Mouse (Mus musculus) CH12.LX (cell line): ENCODE results near the gene Nr2c2ap. TPM values are rescaled to one million over a fixed set of nuclear protein-coding genes. Genes with fewer than 3 reads are reported as not detected.

Experiments used
- DNase-seq: peaks from one replicate; pipeline ENCODE4 v3.0.0-alpha.2; 2013; ENCODE audit errors: extremely low read depth
- H3K27ac ChIP-seq: 2 replicates; pipeline ENCODE4 v1.5.1; 2012; ENCODE audit warnings: low read depth, mild to moderate bottlenecking, control low read depth, moderate library complexity; ENCODE audit not compliant: insufficient read depth
- H3K27me3 ChIP-seq: replicated peaks from 2 replicates; pipeline ENCODE3; 2012; ENCODE audit warnings: inconsistent platforms
- H3K36me3 ChIP-seq, 2 experiments: replicated peaks in 1 of 2; 2 replicates each; pipeline versions ENCODE3 to v1.6.1; 2012; ENCODE audit warnings: inconsistent platforms in 1 of 2, low read length in 1 of 2, mild to moderate bottlenecking in 1 of 2, mixed read lengths in 1 of 2, moderate library complexity in 1 of 2; ENCODE audit not compliant: control insufficient read depth in 1 of 2, insufficient read depth in 1 of 2
- H3K4me1 ChIP-seq, 2 experiments: 2 replicates each; pipeline ENCODE4 v1.6.1; 2012; ENCODE audit warnings: inconsistent platforms in 1 of 2, moderate library complexity in 1 of 2; ENCODE audit not compliant: insufficient read depth in 2 of 2, control insufficient read depth in 1 of 2
- H3K4me2 ChIP-seq: 2 replicates; pipeline ENCODE4 v1.6.1; 2012; ENCODE audit warnings: low read depth, mild to moderate bottlenecking, control low read depth; ENCODE audit not compliant: poor library complexity, insufficient read depth, severe bottlenecking
- H3K4me3 ChIP-seq, 3 experiments: fragments of 150-350 bp in 1 of 3; sonication (generic) in 1 of 3; replicated peaks in 1 of 3; 2 replicates each; pipeline versions ENCODE3 to v1.5.1; 2011 to 2012; ENCODE audit warnings: low read depth in 2 of 3, low read length in 2 of 3, mild to moderate bottlenecking in 2 of 3, moderate library complexity in 2 of 3, control low read depth in 1 of 3, improper control_type of control experiment in 1 of 3, inconsistent platforms in 1 of 3, mixed read lengths in 1 of 3; ENCODE audit not compliant: poor library complexity in 1 of 3
- H3K79me2 ChIP-seq: replicated peaks from 2 replicates; pipeline ENCODE4 v1.6.1; 2012; ENCODE audit warnings: mild to moderate bottlenecking, moderate library complexity; ENCODE audit not compliant: control insufficient read depth, poor library complexity, insufficient read depth, severe bottlenecking; ENCODE audit errors: extremely low read depth
- H3K9ac ChIP-seq: 2 replicates; pipeline ENCODE4 v1.6.1; 2012; ENCODE audit warnings: low read depth, mild to moderate bottlenecking, control low read depth, moderate library complexity; ENCODE audit not compliant: insufficient read depth
- H3K9me3 ChIP-seq: replicated peaks from 2 replicates; pipeline ENCODE3; 2012; ENCODE audit warnings: low read length, inconsistent platforms, mixed read lengths
- CHD1 ChIP-seq: IDR thresholded peaks from 2 replicates; pipeline ENCODE4 v1.6.1; 2012; ENCODE audit warnings: low read depth, low read length, improper control_type of control experiment, inconsistent platforms
- CHD2 ChIP-seq: IDR thresholded peaks from 2 replicates; pipeline ENCODE4 v1.6.1; 2011; ENCODE audit warnings: low read length, improper control_type of control experiment
- E2F4 ChIP-seq: IDR thresholded peaks from 2 replicates; pipeline ENCODE4 v1.6.1; 2011; ENCODE audit warnings: low read depth, low read length, improper control_type of control experiment; ENCODE audit not compliant: insufficient replicate concordance
- ELF1 ChIP-seq: IDR thresholded peaks from 2 replicates; pipeline ENCODE4 v1.6.1; 2014; ENCODE audit warnings: low read depth, mild to moderate bottlenecking, inconsistent platforms, low read length, improper control_type of control experiment
- ETS1 ChIP-seq: conservative IDR thresholded peaks from 2 replicates; pipeline ENCODE4 v1.6.1; 2012; ENCODE audit warnings: low read depth, mild to moderate bottlenecking, inconsistent platforms, low read length, improper control_type of control experiment, moderate library complexity
- IRF4 ChIP-seq: IDR thresholded peaks from 2 replicates; pipeline ENCODE4 v1.6.1; 2014; ENCODE audit warnings: low read depth, mild to moderate bottlenecking, inconsistent platforms, low read length, improper control_type of control experiment
- JUN ChIP-seq: IDR thresholded peaks from 2 replicates; pipeline ENCODE4 v1.6.1; 2011; ENCODE audit warnings: low read depth, mild to moderate bottlenecking, low read length, improper control_type of control experiment, moderate library complexity; ENCODE audit not compliant: insufficient read depth
- JUND ChIP-seq: conservative IDR thresholded peaks from 2 replicates; pipeline ENCODE4 v1.6.1; 2011; ENCODE audit warnings: low read depth, low read length, improper control_type of control experiment
- KAT2A ChIP-seq: IDR thresholded peaks from 2 replicates; pipeline ENCODE4 v1.6.1; 2012; ENCODE audit warnings: low read length, improper control_type of control experiment, inconsistent platforms; ENCODE audit not compliant: insufficient replicate concordance
- MAFK ChIP-seq: IDR thresholded peaks from 2 replicates; pipeline ENCODE4 v1.6.1; 2011; ENCODE audit warnings: low read length, improper control_type of control experiment; ENCODE audit not compliant: insufficient replicate concordance
- MAZ ChIP-seq: IDR thresholded peaks from 2 replicates; pipeline ENCODE4 v1.6.1; 2012; ENCODE audit warnings: low read depth, mild to moderate bottlenecking, inconsistent platforms, low read length, improper control_type of control experiment, moderate library complexity
- MEF2A ChIP-seq: IDR thresholded peaks from 2 replicates; pipeline ENCODE4 v1.6.1; 2014; ENCODE audit warnings: low read depth, mild to moderate bottlenecking, inconsistent platforms, low read length, improper control_type of control experiment, borderline replicate concordance
- MXI1 ChIP-seq: IDR thresholded peaks from 2 replicates; pipeline ENCODE4 v1.6.1; 2011; ENCODE audit warnings: mild to moderate bottlenecking, low read depth, low read length, improper control_type of control experiment
- NELFE ChIP-seq: IDR thresholded peaks from 2 replicates; pipeline ENCODE4 v1.6.1; 2011; ENCODE audit warnings: low read depth, low read length, improper control_type of control experiment
- NRF1 ChIP-seq: IDR thresholded peaks from 2 replicates; pipeline ENCODE4 v1.6.1; 2014; ENCODE audit warnings: low read depth, mild to moderate bottlenecking, inconsistent platforms, low read length, improper control_type of control experiment, moderate library complexity
- POLR2A ChIP-seq: IDR thresholded peaks from 2 replicates; pipeline ENCODE4 v1.6.1; 2011; ENCODE audit warnings: low read depth, mild to moderate bottlenecking, improper control_type of control experiment, low read length
- POLR2AphosphoS2 ChIP-seq: IDR thresholded peaks from 2 replicates; pipeline ENCODE4 v1.6.1; 2011; ENCODE audit warnings: low read depth, low read length, improper control_type of control experiment
- RAD21 ChIP-seq: IDR thresholded peaks from 2 replicates; pipeline ENCODE4 v1.6.1; 2011; ENCODE audit warnings: low read depth, mild to moderate bottlenecking, low read length, improper control_type of control experiment, moderate library complexity
- SIN3A ChIP-seq: IDR thresholded peaks from 2 replicates; pipeline ENCODE4 v1.6.1; 2012; ENCODE audit warnings: low read length, improper control_type of control experiment, inconsistent platforms
- SMC3 ChIP-seq: IDR thresholded peaks from 2 replicates; pipeline ENCODE4 v1.6.1; 2011; ENCODE audit warnings: low read depth, low read length, improper control_type of control experiment
- TBP ChIP-seq: conservative IDR thresholded peaks from 2 replicates; pipeline ENCODE4 v1.6.1; 2011; ENCODE audit warnings: low read depth, low read length, improper control_type of control experiment
- TCF12 ChIP-seq: IDR thresholded peaks from 2 replicates; pipeline ENCODE4 v1.6.1; 2014; ENCODE audit warnings: low read depth, mild to moderate bottlenecking, inconsistent platforms, low read length, improper control_type of control experiment
- USF1 ChIP-seq: IDR thresholded peaks from 2 replicates; pipeline ENCODE4 v1.6.1; 2014; ENCODE audit warnings: low read depth, mild to moderate bottlenecking, inconsistent platforms, low read length, improper control_type of control experiment
- ZKSCAN1 ChIP-seq: IDR thresholded peaks from 2 replicates; pipeline ENCODE4 v1.6.1; 2012; ENCODE audit warnings: low read depth, inconsistent platforms, low read length, improper control_type of control experiment, borderline replicate concordance
- ZMIZ1 ChIP-seq: IDR thresholded peaks from 2 replicates; pipeline ENCODE4 v1.6.1; 2012; ENCODE audit warnings: low read depth, mild to moderate bottlenecking, inconsistent platforms, low read length, improper control_type of control experiment
- dilution Hi-C: fragments of 300-500 bp; cut with MboI; formaldehyde crosslinking; loops from 2 replicates; pipeline ENCODE4 v1.14.3; 2020; ENCODE audit warnings: low sequenced_read_pairs; ENCODE audit not compliant: extremely low pct_unique_long_range_greater_than_20kb, extremely low pct_ligation_motif_present
- in situ Hi-C: fragments of 300-500 bp; cut with MboI; formaldehyde crosslinking; loops from 3 replicates; pipeline ENCODE4 v1.14.3; 2019; ENCODE audit warnings: low sequenced_read_pairs, low pct_ligation_motif_present, low pct_unique_long_range_greater_than_20kb, mixed read lengths
- polyA plus RNA-seq: library from polyadenylated mRNA; unstranded; fragments of >175 nt; gene quantifications from 2 replicates; pipeline ENCODE4 v1.2.1, GENCODE M21; 2012; ENCODE audit warnings: low read depth; ENCODE audit not compliant: insufficient read length
- total RNA-seq, 2 experiments: library from RNA; depleted of rRNA; stranded (reverse); fragments of 300-350 nt in 1 of 2; fragments of >200 nt in 1 of 2; gene quantifications; 2 replicates each; pipeline ENCODE4 v1.2.3; 2012 to 2014

Gene Nr2c2ap
- total and polyA plus RNA-seq, 3 experiments: 16.4 to 61.3 (median 22.7) TPM

DNA sequence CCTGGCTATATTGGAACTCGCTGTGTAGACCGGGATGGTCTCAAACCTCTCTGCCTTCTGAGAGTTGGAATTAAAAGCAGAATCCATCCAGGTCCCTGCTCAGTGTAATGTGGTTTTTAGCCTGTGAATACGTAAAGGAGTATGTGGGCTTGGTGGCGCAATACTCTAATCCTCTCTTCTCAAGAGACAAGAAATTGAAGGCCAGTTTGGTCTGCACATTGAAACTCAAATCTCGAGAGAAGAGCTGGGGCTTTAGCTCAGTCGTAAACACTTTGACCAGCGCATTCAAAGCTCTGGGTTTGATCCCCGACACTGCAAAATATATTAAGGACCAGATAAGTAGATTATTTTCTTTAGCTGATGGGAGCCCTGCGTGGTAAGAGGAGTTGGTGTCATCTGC lies 8.8 kb downstream of the Nr2c2ap start:
- H3K9me3 ChIP-seq: no peaks in the 10 kb centered on the region
- H3K27me3 ChIP-seq: no peaks in the 10 kb centered on the region
- peak overlapping the region; percentile 91 for H3K9ac ChIP-seq
- peak overlapping the region; percentile 91 for H3K4me2 ChIP-seq
- H3K27ac ChIP-seq: peak overlapping the region; percentile 85
- H3K4me1 ChIP-seq: peaks cover 20 to 56% of the 10 kb centered on the region in 2 experiments
- peaks cover 49 to 53% of the 10 kb centered on the region in 2 experiments for H3K36me3 ChIP-seq
- peak; percentile 79 for TF ChIP-seq CHD2
- no peak for TF ChIP-seq JUN
- TF ChIP-seq MXI1: no peak
- peak; percentile 47; the same call in 1 of the 2 replicates for TF ChIP-seq CHD1
- no peak for TF ChIP-seq KAT2A
- peaks cover 28% of the 10 kb centered on the region for H3K79me2 ChIP-seq
- DNase-seq: no peak
- in situ Hi-C loops: no loop called here
- dilution Hi-C loops: no loop called here
- peak overlapping the region; percentile 79 to 92 (median 86) for H3K4me3 ChIP-seq

DNA sequence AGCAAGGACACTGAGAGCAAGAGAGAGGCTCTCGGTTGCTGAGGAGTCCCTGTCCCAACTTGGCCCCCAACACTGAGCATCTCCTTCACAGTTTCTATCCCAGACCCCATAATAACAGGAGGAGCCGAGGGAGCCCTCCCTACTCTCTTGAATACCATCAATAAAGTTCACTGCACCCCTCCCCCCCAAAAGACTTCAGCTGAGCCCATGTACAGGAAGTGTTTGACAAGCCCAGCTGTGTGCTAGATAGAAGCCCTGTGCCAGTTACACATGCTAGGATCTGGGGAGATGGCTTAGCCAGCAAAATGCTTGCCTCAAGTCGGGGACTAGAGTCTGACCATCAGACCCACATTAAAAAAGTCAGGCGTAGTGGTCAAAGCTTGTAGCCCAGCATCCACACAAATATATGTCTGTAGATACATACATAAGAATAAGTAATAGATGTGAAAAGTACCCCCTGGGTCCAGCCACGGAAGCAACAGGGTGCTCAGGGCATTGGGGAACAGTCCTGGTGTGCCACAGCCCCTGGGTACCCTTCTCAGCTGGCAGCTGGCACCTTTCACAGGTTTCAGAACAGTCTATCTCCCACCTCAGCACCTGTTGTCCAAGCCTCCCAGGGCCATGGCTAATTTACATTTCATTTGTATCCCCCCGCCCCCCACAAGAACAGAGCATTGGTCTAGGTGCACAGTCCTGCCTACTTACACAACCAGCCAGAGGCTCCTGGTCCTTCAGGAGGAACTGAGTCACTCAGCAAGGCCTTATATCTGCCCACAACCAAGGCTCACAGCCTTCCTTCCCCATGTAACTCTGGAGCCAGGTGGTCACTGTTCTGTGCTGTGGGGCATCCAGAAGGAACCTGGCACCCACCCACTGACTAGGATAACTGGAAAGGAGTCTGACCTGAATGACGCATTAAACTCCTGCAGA lies 16.8 kb downstream of the Nr2c2ap start:
- H3K36me3 ChIP-seq: peaks cover 26 to 43% of the 10 kb centered on the region in 2 experiments
- dilution Hi-C loops: no loop called here
- H3K9ac ChIP-seq: no peak overlapping the region
- H3K4me1 ChIP-seq: peaks cover 60 to 91% of the 10 kb centered on the region in 2 experiments
- peak overlapping the region; percentile 99 for H3K27ac ChIP-seq
- no peak overlapping the region for H3K4me3 ChIP-seq
- TF ChIP-seq TCF12: peak; percentile 82; the same call in 1 of the 2 replicates
- peak; percentile 91 for TF ChIP-seq POLR2AphosphoS2
- peak; percentile 68; the same call in 1 of the 2 replicates for TF ChIP-seq IRF4
- peak; percentile 60 for TF ChIP-seq ETS1
- no peak for TF ChIP-seq ZKSCAN1
- peak; percentile 42; the same call in 1 of the 2 replicates for TF ChIP-seq ELF1
- TF ChIP-seq CHD2: 0 out of 2 replicates have a peak, but pooled peaks have one; percentile 45
- 0 out of 2 replicates have a peak, but pooled peaks have one; percentile 36 for TF ChIP-seq TBP
- 0 out of 2 replicates have a peak, but pooled peaks have one; percentile 1 for TF ChIP-seq NRF1
- TF ChIP-seq RAD21: no peak; the same call in 1 of the 2 replicates
- peak; percentile 62 for TF ChIP-seq POLR2A
- no peak for TF ChIP-seq KAT2A
- no peak for TF ChIP-seq JUND
- 0 out of 2 replicates have a peak, but pooled peaks have one; percentile 1 for TF ChIP-seq CHD1
- TF ChIP-seq MAZ: no peak
- no peak for TF ChIP-seq MAFK
- TF ChIP-seq JUN: 0 out of 2 replicates have a peak, but pooled peaks have one; percentile 1
- TF ChIP-seq E2F4: no peak
- TF ChIP-seq NELFE: peak; percentile 49; the same call in 1 of the 2 replicates
- peak; percentile 65; the same call in 1 of the 2 replicates for TF ChIP-seq MEF2A
- TF ChIP-seq SIN3A: peak; percentile 60; the same call in 1 of the 2 replicates
- peak; percentile 86 for TF ChIP-seq ZMIZ1
- TF ChIP-seq USF1: no peak
- 0 out of 2 replicates have a peak, but pooled peaks have one; percentile 6 for TF ChIP-seq SMC3
- TF ChIP-seq, all 38 proteins: peak for 16
- peak; percentile 74 for DNase-seq
- H3K4me2 ChIP-seq: no peak overlapping the region
- in situ Hi-C loops: no loop called here
- no peaks in the 10 kb centered on the region for H3K27me3 ChIP-seq
- H3K9me3 ChIP-seq: peaks cover 5% of the 10 kb centered on the region
- peaks cover 4% of the 10 kb centered on the region for H3K79me2 ChIP-seq
